Mouse (Mus musculus): ENCODE results near the gene Hdac9.
"Not testable (repeated sequence)": the region's sequence is repeated elsewhere in the genome, so short reads cannot be mapped to it uniquely, and the experiment has no call there.

The Hdac9 gene

DNA sequence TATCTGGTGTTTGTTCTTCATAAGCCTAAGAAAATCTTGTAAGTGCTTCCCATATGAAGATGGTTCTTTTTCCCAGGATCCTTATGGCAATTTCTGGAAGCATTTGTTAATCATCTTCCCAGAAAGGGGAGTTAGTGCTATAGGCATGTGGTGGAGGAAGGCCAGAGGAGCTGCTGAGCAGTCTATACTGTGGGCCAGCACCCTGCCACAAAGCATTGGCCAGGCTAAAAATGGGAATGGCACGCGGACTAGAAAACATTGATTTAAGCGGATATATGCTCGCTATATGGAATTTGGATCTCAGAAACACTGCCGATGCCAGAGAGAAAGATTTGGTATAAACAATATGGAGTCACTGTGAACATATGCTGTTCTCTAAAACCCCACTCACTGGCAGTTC lies 435.2 kb downstream of the Hdac9 start:
- DNase-seq = no peak

DNA sequence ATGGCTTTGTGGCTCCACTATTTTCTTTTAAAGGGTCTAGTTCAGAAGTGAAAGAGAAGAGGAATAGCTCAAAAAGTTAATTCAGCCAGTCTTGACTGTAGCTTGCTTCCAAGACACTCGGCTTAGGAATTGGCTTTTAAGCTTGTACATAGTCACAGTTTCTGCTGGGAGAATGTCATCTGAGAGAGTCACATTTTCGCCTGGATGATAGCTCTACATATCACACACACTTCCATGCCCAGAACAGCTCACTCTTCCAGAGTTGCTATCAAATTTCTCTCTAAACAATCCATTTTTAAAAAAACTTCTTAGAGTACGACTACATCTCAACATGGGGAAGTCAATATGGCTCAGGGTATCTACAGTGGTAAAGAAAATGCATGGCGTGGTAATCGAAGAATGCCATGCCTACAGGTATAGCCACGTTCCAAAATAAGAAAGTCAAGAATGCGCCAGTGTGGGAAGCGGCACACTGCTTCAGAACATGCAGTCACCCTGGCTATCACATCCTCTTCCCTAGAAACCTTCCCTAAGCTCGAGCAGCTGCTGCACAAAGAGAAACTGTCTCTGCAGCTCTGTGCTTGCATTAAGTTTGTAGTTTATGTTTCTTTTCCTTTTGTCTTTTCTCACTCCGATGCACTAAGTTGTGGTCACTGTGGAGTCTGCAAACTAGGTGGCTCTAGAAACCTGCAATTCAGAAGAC lies 443.8 kb downstream of the Hdac9 start:
- no peak for DNase-seq

DNA sequence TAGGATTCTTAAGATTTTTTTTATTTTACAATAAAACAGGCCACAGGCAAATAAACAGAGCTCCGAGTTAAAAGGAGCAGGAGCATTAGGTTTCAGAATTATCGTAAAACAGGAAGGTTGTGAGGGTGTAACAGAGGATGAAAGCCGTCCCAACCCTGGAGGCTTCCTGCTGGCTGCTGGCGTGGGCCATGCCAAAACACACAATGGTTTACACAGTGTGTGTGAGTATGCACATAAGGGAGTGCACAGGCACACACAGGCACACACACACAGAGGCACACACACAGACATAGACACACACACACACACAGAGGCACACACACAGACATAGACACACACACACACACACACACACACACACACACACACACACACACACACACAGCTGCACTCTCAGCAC lies 444.4 kb downstream of the Hdac9 start:
- peak; percentile 11 for DNase-seq

DNA sequence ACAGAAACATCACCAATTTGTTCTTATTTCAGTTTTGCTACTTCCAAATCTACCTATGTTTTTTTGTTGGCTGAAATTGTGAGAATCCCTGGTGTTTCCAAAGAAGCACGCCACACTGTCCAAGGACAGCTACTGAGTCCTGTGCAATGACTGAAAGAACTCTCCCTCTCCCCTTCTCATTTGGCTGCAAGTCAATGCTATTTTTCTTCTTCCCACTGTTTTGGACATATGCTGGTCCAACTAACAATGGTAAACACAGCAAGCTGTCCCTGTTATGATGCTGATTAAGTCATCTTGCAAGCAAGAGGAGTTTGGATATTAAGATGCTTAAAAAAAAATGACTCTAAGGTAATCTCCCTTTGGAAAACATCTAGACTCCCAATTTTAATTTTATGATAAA lies 455.2 kb downstream of the Hdac9 start:
- no peak for DNase-seq

DNA sequence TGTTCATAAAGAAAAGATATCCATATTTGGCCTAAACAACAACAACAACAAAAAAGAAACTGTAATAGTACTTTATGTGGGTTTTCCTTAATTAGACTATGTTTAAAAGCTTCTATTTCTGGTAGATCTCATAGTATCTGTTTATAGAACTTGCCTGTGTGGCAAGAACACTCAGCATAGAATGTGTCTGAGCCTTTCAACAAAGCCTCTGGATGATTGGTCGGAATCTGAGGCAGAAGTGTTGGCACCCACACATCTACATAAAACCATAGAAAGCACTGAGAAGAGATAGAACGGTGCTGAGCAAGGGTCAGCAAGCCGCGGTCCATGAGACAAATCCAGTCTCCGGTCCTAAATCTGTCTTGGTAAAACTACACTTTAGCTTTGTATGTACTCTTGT lies 464.3 kb downstream of the Hdac9 start:
- no peak for DNase-seq

DNA sequence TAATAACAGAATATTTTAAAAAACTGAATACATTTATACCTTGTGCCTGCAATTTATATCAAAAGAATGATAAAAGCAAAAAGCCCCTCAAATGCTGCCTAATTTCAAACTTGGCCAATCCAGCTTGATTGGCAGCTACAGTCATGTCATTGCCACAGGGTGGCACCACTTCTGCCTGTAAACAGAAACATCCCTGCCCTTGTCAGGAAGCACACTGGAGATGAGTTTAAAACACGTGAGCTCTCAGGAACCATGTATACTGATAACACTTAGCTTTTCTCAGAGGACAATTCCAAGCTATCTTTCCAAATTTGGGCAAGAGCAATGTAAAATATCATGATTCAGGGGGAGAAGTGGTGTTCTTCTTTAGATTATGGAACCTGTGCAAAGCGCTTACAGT lies 465.7 kb downstream of the Hdac9 start:
- peak; percentile 31 for DNase-seq

DNA sequence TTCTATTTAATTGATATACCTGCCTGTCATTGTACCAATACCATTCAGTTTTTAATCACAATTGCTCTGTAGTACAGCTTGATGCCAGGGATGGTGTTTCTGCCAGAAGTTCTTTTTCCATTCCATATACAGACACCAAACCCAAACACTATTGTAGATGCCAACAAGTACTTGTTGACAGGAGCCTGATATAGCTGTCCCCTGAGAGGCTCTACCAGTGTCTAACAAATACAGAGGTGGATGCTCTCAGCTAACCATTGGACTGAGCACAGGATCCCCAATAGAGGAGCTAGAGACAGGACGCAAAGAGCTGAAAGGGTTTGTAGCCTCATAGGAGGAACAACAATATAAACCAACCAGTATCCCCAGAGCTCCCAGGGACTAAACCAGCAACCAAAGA lies 472.2 kb downstream of the Hdac9 start:
- DNase-seq = not testable (repeated sequence)

DNA sequence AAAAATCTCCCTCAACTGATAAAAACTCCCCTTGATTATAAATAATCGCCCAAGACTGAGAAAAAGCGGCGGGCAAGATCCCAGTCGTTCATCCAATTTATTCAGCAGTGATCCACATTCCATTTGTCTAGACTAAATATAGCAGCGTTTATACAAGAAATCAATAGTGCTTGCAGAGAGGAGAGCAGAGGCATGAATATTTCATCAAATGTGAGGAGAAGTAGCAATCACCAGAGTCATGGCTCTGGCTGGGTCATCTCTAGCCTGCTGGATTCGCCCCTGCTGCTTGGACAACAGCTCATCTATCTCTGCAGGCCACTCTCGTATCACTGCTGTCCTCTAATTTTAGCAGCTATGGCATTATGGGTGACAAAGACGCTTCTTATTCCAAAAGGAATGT lies 476.0 kb downstream of the Hdac9 start:
- no peak for DNase-seq

DNA sequence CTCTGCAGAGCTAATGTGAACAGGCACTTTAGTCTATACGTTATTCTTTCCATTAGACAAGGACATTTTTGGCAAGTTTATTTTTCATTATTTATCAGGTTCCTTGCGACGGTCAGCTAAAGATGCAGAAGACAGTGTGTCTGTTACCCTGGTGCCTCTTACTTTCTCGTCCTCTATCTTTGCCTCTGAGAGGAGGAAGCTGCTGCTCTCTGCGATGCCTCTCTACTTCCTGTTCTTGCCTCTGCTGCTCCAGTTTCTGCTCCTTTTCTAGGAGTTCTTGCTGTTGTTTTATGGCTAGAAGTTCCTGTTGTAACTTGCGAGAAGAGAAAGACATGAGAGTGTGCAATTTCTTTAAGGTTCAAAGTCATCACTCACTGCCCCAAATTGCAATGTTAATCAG lies 484.0 kb downstream of the Hdac9 start:
- DNase-seq = no peak

DNA sequence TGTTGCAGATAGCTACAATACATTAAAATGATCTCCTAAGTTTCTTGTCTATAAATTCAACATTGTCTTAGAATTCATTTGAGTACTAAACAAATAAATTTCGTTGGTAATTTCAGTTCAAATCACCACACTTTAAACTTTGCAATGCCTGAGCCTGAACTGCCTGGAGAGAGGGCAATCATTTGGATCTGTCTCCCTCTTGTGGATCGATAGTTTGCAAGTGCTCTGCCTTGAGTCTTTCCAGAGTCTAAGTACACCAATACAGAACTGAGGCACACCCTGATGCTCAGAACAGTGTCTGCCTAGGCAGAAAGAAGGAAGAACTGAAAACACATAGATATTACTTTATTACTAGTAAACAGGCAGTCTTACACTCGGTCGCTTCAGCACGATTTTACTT lies 484.4 kb downstream of the Hdac9 start:
- peak; percentile 53 for DNase-seq

DNA sequence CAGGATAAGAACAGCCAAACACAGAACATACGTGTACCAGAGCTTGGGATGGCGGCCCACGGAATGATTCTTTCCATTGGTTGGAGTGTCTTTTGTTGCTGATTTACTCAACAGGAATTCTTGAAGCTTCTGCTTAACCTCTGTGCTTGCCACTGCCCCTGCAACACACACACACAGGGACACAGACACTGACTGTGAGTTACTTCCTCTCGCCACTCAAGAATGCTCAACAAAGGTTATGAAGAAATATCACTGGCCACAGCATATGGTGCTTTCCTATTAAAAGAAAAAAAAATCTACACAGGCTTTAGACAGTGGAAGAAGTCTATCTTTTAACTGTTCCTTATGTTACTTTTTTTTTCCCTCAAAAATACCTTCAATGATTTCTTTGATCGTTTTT lies 485.1 kb downstream of the Hdac9 start:
- DNase-seq = no peak

DNA sequence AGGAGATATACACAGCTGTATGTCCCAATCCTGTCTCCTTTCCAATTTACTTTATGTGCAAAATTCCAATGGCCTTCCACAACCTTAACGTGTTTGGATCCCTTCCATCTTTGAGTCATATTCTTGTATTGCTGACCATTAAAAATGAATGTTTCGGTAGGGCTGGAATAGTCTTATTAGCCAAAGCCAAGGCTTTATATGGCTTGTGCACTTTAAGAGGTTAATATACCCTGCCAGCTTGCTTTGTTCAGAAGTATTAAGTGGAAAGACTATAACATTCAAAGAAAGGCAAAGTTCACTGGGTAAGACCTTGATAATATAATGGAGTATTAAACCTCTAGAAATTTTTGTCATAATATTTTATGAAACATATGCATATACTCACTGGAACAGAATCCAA lies 491.4 kb downstream of the Hdac9 start:
- no peak for DNase-seq

DNA sequence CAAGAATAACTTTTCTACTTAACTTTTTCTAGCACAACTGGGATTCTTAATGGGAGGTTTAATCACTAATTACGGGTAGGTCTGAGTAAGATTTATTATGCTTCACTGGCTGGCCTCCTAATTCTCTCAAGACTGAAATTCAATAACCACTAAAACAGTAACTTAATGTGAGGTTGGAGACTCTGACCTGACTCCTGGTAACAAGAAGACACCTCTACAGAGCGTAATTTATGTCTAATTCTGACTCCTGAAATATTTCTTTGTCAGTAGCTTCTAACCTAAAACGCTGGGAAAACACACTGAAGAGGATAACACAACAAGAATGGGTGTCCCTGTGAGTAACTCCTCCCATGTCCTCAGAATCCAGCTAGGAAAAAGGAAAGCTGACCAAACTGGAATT lies 508.8 kb downstream of the Hdac9 start:
- DNase-seq = no peak

DNA sequence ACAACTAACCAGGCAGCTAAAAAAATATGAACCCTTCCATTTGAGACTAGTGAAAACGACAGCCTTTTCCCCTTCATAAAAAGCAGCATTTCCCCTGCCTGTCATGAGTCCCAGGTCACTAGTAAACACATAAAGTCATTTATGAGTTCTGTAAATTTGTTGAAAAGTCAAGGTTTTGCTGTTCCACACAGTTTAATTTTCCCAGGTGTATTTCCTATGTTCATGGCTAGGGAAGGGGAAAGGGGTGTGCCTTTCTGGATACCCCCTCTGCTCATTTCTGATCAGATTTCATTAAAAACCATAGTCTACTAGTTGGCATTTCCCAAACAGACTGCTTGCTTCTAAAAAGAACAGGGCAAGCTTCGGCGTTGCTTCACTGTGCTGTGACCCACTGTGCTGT lies 509.8 kb downstream of the Hdac9 start:
- DNase-seq = no peak

DNA sequence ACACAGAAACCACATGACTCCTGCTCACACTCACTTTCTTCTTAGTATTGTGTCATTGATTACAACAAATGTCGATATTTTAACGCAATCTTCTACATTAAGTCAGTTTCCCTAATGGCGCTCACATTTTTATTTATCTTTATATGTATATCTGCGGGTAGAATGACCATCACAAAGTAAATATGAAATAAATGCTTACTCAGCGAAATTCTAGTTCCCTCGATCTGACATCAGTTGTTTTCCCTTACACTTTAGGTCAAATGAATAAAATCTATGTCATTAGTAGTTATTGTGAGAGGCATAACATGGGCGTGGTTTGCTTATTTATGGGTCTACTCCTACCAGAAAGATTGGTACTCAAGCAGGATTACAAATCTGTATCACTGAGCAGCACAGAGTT lies 514.8 kb downstream of the Hdac9 start:
- DNase-seq = no peak

DNA sequence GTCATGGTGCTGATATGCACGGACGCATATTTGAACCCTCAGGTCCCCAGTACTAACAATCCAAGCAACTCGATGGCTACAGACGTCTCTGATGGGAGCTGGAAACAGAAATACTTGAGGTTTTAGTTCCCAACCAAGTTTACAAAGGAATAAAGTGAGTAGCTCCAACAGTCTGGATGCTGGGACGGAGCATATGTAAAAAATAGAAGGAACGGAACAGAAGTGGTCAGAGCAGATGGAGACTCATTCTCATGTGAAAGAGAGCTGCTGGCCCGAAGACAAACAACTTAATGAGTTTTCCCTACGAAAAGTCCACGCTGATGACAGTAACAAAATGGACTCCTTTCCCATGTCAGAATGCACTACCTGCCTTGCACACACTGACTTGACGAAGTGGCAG lies 518.3 kb downstream of the Hdac9 start:
- no peak for DNase-seq

DNA sequence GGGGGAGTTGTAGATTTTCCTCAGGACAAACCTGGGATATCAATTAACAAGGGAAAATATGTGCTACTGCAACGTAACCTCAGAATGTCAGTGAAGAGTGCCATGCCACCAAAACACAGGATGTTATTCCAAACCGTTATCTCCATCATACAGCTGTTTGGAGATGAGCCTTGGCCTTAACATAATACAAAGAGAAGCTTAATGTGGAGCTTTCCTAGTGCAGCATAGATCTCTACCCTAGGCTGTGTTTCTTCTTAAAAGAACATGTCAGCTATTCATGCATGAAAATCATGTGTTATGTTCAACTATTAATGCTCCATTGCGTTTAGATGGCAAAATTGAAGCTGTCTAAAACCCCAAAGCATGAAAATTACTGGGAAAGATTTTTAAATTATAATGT lies 522.6 kb downstream of the Hdac9 start:
- DNase-seq = peak; percentile 29

DNA sequence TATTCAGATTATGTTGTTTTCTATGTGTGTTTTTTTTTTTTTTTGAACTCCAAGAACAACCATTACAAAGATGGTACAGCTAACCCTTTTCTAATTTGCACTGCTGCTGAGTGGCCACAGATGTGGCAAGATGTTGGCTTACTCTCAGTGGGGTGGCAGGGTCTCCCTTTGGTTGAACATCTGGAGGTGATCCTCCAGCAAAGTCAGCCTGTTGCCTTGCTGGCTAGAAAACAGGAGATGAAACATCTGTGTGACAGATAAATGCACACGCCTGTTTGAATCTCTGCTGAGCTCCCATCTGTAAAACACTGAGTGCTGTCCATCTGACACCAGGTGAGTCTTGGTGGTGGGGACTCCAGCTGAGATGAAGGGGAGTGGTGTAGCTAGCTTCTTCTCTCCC lies 537.2 kb downstream of the Hdac9 start:
- no peak for DNase-seq

DNA sequence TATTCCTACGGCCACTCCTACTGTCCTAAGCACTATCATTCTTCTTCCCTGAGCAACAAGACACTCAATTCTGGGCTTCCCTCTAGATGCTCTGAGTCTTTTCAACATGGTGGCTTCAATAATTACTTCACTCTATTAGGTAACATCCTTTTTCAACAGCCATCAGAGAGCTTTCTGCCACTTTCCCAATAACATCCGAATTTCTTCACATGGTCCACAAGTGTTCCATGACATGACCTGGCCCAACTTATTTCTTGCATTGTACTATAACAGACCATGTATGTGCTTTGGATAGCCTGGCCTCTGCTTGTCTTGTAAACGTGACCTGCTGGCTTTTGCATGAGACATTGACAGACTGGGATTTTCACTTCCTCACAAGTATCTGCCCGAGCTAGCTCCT lies 538.3 kb downstream of the Hdac9 start:
- DNase-seq = no peak

DNA sequence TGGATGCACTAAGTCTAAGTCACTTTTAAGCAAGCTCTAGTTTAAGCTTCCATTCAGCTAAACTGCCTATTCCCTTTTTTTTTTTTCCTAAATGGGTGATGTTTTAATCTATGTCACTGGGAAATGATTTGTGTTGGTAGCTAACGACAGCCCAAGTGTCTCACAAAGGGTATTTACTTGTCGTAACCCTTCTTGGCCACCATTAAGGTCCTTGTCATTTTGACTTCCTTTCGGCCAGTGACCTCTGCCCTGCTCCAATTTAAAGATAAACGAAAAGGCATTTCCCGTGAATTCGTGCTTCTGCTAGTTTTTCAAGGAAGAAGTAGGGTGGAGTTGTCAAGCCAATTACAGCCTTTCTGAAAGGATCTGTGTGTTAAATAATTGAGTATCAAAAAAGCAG lies 565.0 kb downstream of the Hdac9 start:
- DNase-seq = no peak

DNA sequence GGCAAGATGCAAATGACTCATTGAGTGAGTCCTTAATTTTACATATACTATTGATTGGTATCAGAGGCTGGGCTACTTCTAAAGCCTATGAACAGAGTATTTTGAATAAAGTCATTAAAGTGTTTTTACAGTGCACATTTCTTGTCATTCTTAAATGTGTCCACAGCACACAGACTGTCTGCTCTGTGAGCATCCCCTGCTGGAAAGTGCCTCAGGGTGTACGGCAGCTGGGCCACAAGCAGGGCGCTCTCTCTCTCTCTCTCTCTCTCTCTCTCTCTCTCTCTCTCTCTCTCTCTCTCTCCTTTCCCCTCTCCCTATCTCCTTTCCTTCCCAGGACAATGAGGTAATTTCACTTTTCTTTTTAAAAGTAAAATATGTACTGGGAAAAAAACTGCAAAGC lies 569.4 kb downstream of the Hdac9 start:
- DNase-seq = no peak

DNA sequence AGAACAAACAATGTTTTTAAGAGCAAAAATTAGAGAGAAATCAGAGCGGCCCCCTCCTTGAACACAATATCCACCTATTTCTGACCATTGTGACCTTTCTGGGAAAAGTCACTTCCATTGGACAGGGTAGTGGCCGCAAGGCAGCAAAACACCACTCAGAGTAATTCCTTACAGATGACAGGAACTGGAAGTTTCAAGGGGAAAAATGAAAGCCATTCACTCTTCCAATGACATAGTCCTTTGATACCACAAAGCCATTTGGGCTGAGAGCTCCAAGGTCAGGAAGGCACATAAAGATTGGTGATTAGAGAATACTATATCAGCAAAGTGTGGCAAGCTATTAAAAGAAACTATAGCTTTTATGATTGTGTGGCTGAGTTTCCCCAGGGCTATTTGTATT lies 574.1 kb downstream of the Hdac9 start:
- no peak for DNase-seq

DNA sequence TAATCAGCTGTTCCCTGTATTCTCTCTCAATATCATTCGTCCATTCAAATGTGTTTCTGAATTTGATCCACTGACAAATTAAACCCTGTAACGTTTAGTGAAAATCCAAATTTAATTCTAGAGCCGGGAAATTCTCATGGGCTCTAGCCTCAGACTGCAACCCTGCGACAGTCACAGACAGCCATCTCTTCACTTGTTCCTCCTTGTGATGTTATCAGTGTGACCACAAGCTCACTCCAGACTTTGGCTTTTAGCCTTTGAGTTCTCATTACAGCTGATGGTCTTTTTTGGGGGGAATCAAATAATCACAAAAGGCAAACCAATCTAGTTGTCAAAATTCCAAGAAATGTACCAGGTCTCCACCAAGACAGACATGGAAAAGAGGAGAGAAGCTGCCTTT lies 578.0 kb downstream of the Hdac9 start:
- no peak for DNase-seq

DNA sequence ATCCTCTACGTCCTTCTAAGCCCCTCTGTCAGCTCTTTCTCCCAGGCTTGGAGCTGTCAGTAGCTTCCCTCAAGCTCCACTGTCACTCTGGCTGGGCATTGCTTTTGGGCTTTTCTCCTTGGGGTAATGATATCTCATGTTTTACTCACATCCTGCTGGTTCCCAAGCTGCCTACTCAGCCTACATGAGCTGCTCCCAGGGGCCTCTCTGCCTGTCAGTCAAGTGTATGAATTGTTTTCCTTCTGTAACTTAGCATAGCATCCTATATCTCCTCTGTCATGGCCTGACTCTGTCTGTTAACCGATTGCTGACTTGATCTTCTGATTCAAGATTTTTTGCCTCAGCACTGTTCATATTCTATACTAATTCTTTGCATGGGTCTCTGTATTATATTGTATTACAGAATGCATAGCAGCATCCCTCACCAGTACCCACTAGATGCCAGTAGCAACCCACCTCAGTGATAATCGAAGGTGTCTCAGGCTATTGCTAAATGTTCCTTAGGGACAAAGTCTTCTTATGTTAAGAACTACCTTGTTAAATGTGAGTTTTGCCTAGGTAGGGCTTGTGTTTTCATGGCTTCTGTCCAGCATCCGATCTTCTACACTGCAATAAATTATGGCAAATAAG lies 582.3 kb downstream of the Hdac9 start:
- DNase-seq = no peak

DNA sequence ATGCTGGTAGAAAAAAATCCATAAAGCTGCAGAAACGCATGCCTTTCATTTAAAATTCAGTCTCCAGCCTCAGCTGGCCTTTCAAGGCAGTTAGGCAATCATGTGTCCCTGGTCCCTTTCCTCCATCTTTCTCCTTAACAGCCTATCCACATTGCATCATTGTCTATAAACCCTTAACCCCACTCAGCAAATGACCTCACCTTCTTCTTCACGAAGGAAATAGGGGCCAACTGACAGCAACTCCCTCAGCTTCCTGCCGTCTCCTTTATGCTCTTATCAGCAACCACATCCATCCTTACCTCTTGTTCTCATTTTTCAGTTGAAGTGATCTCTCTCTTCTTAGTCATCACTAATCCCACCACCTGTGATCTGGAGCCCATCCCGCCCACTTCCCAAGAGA lies 584.0 kb downstream of the Hdac9 start:
- DNase-seq = no peak
